Mouse (Mus musculus) adrenal gland, postnatal 36 days (tissue): ENCODE results near the gene Col18a1. TPM values are rescaled to one million over a fixed set of nuclear protein-coding genes. Genes with fewer than 3 reads are reported as not detected.

Experiments used
- DNase-seq, 2 experiments: peaks; one replicate each; pipeline ENCODE4 v3.0.0; 2021; ENCODE audit warnings: mixed read lengths in 1 of 2
- total RNA-seq, 2 experiments: library from RNA; stranded (reverse); gene quantifications; 2 replicates each; pipeline ENCODE4 v1.2.3; 2021

Gene Col18a1
- total RNA-seq, 2 experiments from 2014 or later = 22.9 to 44.0 TPM

- DNase-seq = no peak
These were observed 21.1 kb upstream of the Col18a1 start for GRCm38 (mm10) chr10:77187427-77187826.

- DNase-seq = peak; percentile 16 to 55
These were observed 16.5 kb upstream of the Col18a1 start for GRCm38 (mm10) chr10:77182804-77183331.

GRCm38 (mm10) chr10:77180110-77180509 lies 13.8 kb upstream of the Col18a1 start:
- DNase-seq = no peak

GRCm38 (mm10) chr10:77178691-77179090 lies 12.3 kb upstream of the Col18a1 start:
- DNase-seq = no peak

GRCm38 (mm10) chr10:77170400-77170799 lies 4.1 kb upstream of the Col18a1 start:
- DNase-seq = no peak

- peak; percentile 41 to 56 for DNase-seq
These were observed 916 bp downstream of the Col18a1 start for GRCm38 (mm10) chr10:77165318-77165945.

GRCm38 (mm10) chr10:77164437-77165052 lies 1.8 kb downstream of the Col18a1 start:
- no peak for DNase-seq

- DNase-seq = no peak
These were observed 2.3 kb downstream of the Col18a1 start for GRCm38 (mm10) chr10:77164041-77164436.

GRCm38 (mm10) chr10:77163392-77163977 lies 2.9 kb downstream of the Col18a1 start:
- DNase-seq = no peak

- no peak for DNase-seq
These were observed 6.8 kb downstream of the Col18a1 start for GRCm38 (mm10) chr10:77159573-77159972.

- DNase-seq = no peak
These were observed 7.4 kb downstream of the Col18a1 start for GRCm38 (mm10) chr10:77158948-77159347.

- DNase-seq = peak; percentile 82 to 83
These were observed 8.9 kb downstream of the Col18a1 start for GRCm38 (mm10) chr10:77157245-77158019.

- DNase-seq = peak; percentile 61 to 63
These were observed 14.1 kb downstream of the Col18a1 start for GRCm38 (mm10) chr10:77152178-77152621.

GRCm38 (mm10) chr10:77151551-77152002 lies 14.8 kb downstream of the Col18a1 start:
- DNase-seq = peak in 1 of 2 experiments; percentile 32

GRCm38 (mm10) chr10:77150947-77151521 lies 15.3 kb downstream of the Col18a1 start:
- DNase-seq = no peak

- no peak for DNase-seq
These were observed 16.3 kb downstream of the Col18a1 start for GRCm38 (mm10) chr10:77150016-77150415.

GRCm38 (mm10) chr10:77147545-77147944 lies 18.8 kb downstream of the Col18a1 start:
- DNase-seq = no peak

- peak; percentile 67 to 77 for DNase-seq
These were observed 19.4 kb downstream of the Col18a1 start for GRCm38 (mm10) chr10:77146901-77147463.

GRCm38 (mm10) chr10:77145946-77146345 lies 20.4 kb downstream of the Col18a1 start:
- DNase-seq = no peak

GRCm38 (mm10) chr10:77144372-77144771 lies 22.0 kb downstream of the Col18a1 start:
- no peak for DNase-seq

- DNase-seq = peak in 1 of 2 experiments; percentile 28
These were observed 24.0 kb downstream of the Col18a1 start for GRCm38 (mm10) chr10:77142328-77142727.
